Mouse (Mus musculus) limb, embryonic 11.5 days (tissue): ENCODE measurements at regions not wholly inside any gene's neighbourhood (a gene's known extent, or its start where the extent isn't known, plus 50 kb on each side); places are given as distances from the start of the nearest gene placed in this dataset.
"Not testable (repeated sequence)": the region's sequence is repeated elsewhere in the genome, so short reads cannot be mapped to it uniquely, and the experiment has no call there.

Experiments
- ATAC-seq: fragments of 200-750 bp; cut with Nextera tagmentation; 2 replicates; pipeline ENCODE4 v1.8.0; 2017; ENCODE audit warnings: low read depth; ENCODE audit not compliant: insufficient number of reproducible peaks, low FRiP score, low TSS enrichment
- DNase-seq: peaks from one replicate; pipeline ENCODE4 v3.0.0-alpha.2; 2015; ENCODE audit warnings: low spot score
- H3K27ac ChIP-seq: fragments of 300-500 bp; sonication (generic); replicated peaks from 2 replicates; pipeline ENCODE4 v1.5.1; 2014; ENCODE audit warnings: low read depth, mild to moderate bottlenecking, low read length
- H3K27me3 ChIP-seq: fragments of 300-500 bp; sonication (generic); 2 replicates; pipeline ENCODE4 v1.6.1; 2014; ENCODE audit warnings: mild to moderate bottlenecking, low read length, mixed read lengths; ENCODE audit not compliant: control insufficient read depth, insufficient read depth
- H3K36me3 ChIP-seq: fragments of 300-500 bp; sonication (generic); 2 replicates; pipeline ENCODE4 v1.6.1; 2014; ENCODE audit warnings: mild to moderate bottlenecking, low read length, moderate library complexity, mixed read lengths; ENCODE audit not compliant: control insufficient read depth, insufficient read depth
- H3K4me1 ChIP-seq: fragments of 300-500 bp; sonication (generic); 2 replicates; pipeline ENCODE4 v1.6.1; 2014; ENCODE audit warnings: low read length, mixed read lengths; ENCODE audit not compliant: control insufficient read depth, insufficient read depth
- H3K4me2 ChIP-seq: fragments of 300-500 bp; sonication (generic); 2 replicates; pipeline ENCODE4 v1.6.1; 2014; ENCODE audit warnings: low read depth, mild to moderate bottlenecking, moderate library complexity; ENCODE audit not compliant: severe bottlenecking
- H3K4me3 ChIP-seq: fragments of 300-500 bp; sonication (generic); 2 replicates; pipeline ENCODE4 v1.5.1; 2014; ENCODE audit warnings: low read depth, low read length
- H3K9ac ChIP-seq: fragments of 300-500 bp; sonication (generic); 2 replicates; pipeline ENCODE4 v1.6.1; 2014; ENCODE audit warnings: mild to moderate bottlenecking, low read length
- H3K9me3 ChIP-seq: fragments of 300-500 bp; sonication (generic); 2 replicates; pipeline ENCODE4 v1.6.1; 2016; ENCODE audit warnings: low read length; ENCODE audit not compliant: control insufficient read depth
- WGBS: fragments of 180-500 bp; shearing (Covaris S2); extraction: QIAGEN DNeasy Blood & Tissue Kit; methylation state at CpG from one replicate; pipeline ENCODE4 v1.1.7; 2014; 5-methylcytosine and 5-hydroxymethylcytosine counted together

GRCm38 (mm10) chrX:33416321-33416720 lies 103.1 kb downstream of the Btbd35f12 start:
- H3K27me3 ChIP-seq, H3K4me3 ChIP-seq, H3K36me3 ChIP-seq, H3K4me1 ChIP-seq, H3K4me2 ChIP-seq, H3K9ac ChIP-seq, H3K9me3 ChIP-seq, ATAC-seq, H3K27ac ChIP-seq: not testable (repeated sequence)
- DNase-seq = peak; percentile 57
- 96% methylated on average over 7 of the region's 8 CpGs for WGBS
